Mouse (Mus musculus) ES-E14 (cell line): ENCODE data around the gene Lgals1.

Experiments used
- CHD2 ChIP-seq: IDR thresholded peaks from 2 replicates; pipeline ENCODE4 v1.6.1; 2014; ENCODE audit warnings: mild to moderate bottlenecking, low read depth, low read length, inconsistent platforms
- HCFC1 ChIP-seq: IDR thresholded peaks from 2 replicates; pipeline ENCODE4 v1.6.1; 2012; ENCODE audit warnings: low read length, inconsistent platforms, borderline replicate concordance; ENCODE audit not compliant: insufficient read depth
- MAFK ChIP-seq: IDR thresholded peaks from 2 replicates; pipeline ENCODE4 v1.6.1; 2014; ENCODE audit warnings: mild to moderate bottlenecking, low read depth, low read length, inconsistent platforms; ENCODE audit not compliant: insufficient read depth
- ZNF384 ChIP-seq: IDR thresholded peaks from 2 replicates; pipeline ENCODE4 v1.6.1; 2012; ENCODE audit warnings: low read depth, low read length, inconsistent platforms

- TF ChIP-seq ZNF384 (no peak), CHD2 (no peak), MAFK (no peak), HCFC1 (no peak)
Observed at GRCm38 (mm10) chr15:78897488-78897887, 29.0 kb upstream of the Lgals1 start.
